Mouse (Mus musculus) spleen, adult 2 months (tissue): ENCODE results near the gene Ola1.

ENCODE experiments used
- CTCF ChIP-seq: fragments of 200-500 bp; IDR thresholded peaks from 2 replicates; pipeline ENCODE4 v1.5.1; 2011; ENCODE audit warnings: mild to moderate bottlenecking, inconsistent platforms; ENCODE audit not compliant: insufficient read depth, insufficient read length, insufficient replicate concordance; ENCODE audit errors: extremely low read depth
- POLR2A ChIP-seq: fragments of 200-500 bp; IDR thresholded peaks from 2 replicates; pipeline ENCODE4 v1.6.1; 2011; ENCODE audit warnings: low read depth, low read length, inconsistent platforms

DNA sequence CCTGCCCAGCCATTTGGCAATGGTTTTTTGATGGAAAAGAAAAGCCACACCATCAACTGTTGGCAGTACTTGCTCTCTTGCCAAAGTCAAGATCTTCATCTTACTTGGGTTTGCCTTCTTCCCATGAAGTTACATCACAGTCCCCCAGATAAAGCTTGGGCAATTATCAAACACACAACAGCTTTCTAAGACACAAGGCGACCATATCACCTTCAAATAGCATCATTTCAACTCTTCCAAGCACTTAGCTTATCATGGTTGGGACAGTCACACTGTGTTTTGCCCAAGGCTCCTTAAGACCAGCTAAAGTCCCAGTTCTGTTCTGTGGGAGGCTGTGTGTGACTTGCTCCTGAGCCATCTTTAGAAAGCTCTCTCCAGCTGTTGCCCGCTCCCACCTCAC lies 161.1 kb downstream of the Ola1 start:
- TF ChIP-seq CTCF (no peak), POLR2A (no peak)
